Mouse (Mus musculus): ENCODE data around the gene Lamtor4. TPM values are rescaled to one million over a fixed set of nuclear protein-coding genes. Genes with fewer than 3 reads are reported as not detected.
A peak's percentile ranks its signal among the peaks of the same experiment; 100 is the strongest.

The Lamtor4 gene
- polyA plus RNA-seq, 1 experiment from 2014 or later, result 91.0 TPM

- no peaks in the 10 kb centered on the region for H3K4me1 ChIP-seq (replicated peaks; ENCODE audit: control insufficient read depth, insufficient read depth)
- H3K27ac ChIP-seq (replicated peaks), result no peak overlapping the region
- no peak overlapping the region for H3K4me2 ChIP-seq (replicated peaks; ENCODE audit: low read depth)
- H3K36me3 ChIP-seq (ENCODE audit: control insufficient read depth, insufficient read depth, low read length), result no peaks in the 10 kb centered on the region
- DNase-seq (ENCODE audit: low spot score) (no peak), ATAC-seq (ENCODE audit: low FRiP score, low TSS enrichment) (no peak)
- H3K9ac ChIP-seq (ENCODE audit: low read length), result no peak overlapping the region
- no peaks in the 10 kb centered on the region for H3K9me3 ChIP-seq (ENCODE audit: control insufficient read depth, low read length)
- TF ChIP-seq EP300 (optimal IDR thresholded peaks at IDR 0.05) (no peak), CTCF (IDR thresholded peaks at IDR 0.05; ENCODE audit: low read depth) (no peak)
- H3K4me3 ChIP-seq (ENCODE audit: low read depth, low read length), result no peak overlapping the region
- WGBS, result 45% methylated on average over 3 of the region's 3 CpGs
- no peaks in the 10 kb centered on the region for H3K27me3 ChIP-seq (ENCODE audit: control insufficient read depth, insufficient read depth, low read length)
These were observed 32.0 kb upstream of the Lamtor4 start for GRCm38 (mm10) chr5:138223287-138223686.

DNA sequence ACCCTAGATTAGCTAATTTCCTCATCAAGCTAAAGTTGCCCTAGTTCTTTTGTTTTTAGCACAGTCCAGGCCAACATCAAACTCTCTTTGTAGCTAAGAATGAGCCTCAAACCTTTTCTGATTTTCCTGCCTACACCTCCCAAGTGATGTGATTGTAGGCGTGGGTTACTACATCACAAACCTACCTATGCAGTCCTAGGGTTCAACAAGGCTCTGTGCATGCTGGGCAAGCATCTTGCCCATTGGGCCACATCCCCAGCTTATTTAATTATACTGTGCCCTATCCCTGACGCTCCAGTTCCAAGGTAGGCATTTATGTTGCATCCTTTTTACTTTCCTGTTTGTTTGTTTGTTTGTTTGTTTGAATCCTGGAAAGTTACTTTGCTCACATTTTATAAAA lies 29.6 kb upstream of the Lamtor4 start, which contains the start of gene Nxpe5:
Gene Nxpe5, plus strand, starts transcription at position 199 of the 400 bp plus-strand sequence.
- no peaks in the 10 kb centered on the region for H3K9me3 ChIP-seq (ENCODE audit: control insufficient read depth, low read length)
- ATAC-seq (ENCODE audit: low FRiP score, low TSS enrichment), result no peak
- DNase-seq (ENCODE audit: low spot score), result no peak
- no peak within 1 kb of the TSS for H3K4me3 ChIP-seq (ENCODE audit: low read depth, low read length)
- WGBS, result 43% methylated on average over 2 of the region's 2 CpGs
- H3K9ac ChIP-seq (ENCODE audit: low read length), result no peak within 1 kb of the TSS
- no peak within 1 kb of the TSS for H3K27ac ChIP-seq (replicated peaks)
- no peaks in the 10 kb centered on the region for H3K27me3 ChIP-seq (ENCODE audit: control insufficient read depth, insufficient read depth, low read length)
- TF ChIP-seq CTCF (IDR thresholded peaks at IDR 0.05; ENCODE audit: low read depth), result no peak
- no peaks in the 10 kb centered on the region for H3K4me1 ChIP-seq (replicated peaks; ENCODE audit: control insufficient read depth, insufficient read depth)
- H3K36me3 ChIP-seq (ENCODE audit: control insufficient read depth, insufficient read depth, low read length), result no peaks in the 10 kb centered on the region
- no peak within 1 kb of the TSS for H3K4me2 ChIP-seq (replicated peaks; ENCODE audit: low read depth)

- DNase-seq (ENCODE audit: low spot score) (no peak), ATAC-seq (ENCODE audit: low FRiP score, low TSS enrichment) (no peak)
- Histone ChIP-seq H3K9ac (ENCODE audit: low read length) (no peak overlapping the region), H3K9me3 (ENCODE audit: control insufficient read depth, low read length) (no peaks in the 10 kb centered on the region), H3K4me3 (ENCODE audit: low read depth, low read length) (no peak overlapping the region), H3K4me2 (replicated peaks; ENCODE audit: low read depth) (no peak overlapping the region), H3K27ac (replicated peaks) (no peak overlapping the region), H3K27me3 (ENCODE audit: control insufficient read depth, insufficient read depth, low read length) (no peaks in the 10 kb centered on the region), H3K4me1 (replicated peaks; ENCODE audit: control insufficient read depth, insufficient read depth) (no peaks in the 10 kb centered on the region), H3K36me3 (ENCODE audit: control insufficient read depth, insufficient read depth, low read length) (no peaks in the 10 kb centered on the region)
- no peak for TF ChIP-seq CTCF (IDR thresholded peaks at IDR 0.05; ENCODE audit: low read depth)
- TF ChIP-seq EP300 (optimal IDR thresholded peaks at IDR 0.05), result no peak
- 63% methylated on average over 4 of the region's 4 CpGs for WGBS
These were observed 28.8 kb upstream of the Lamtor4 start for GRCm38 (mm10) chr5:138226491-138226890.

GRCm38 (mm10) chr5:138227367-138227766 lies 27.9 kb upstream of the Lamtor4 start:
- TF ChIP-seq EP300 (optimal IDR thresholded peaks at IDR 0.05) (no peak), CTCF (IDR thresholded peaks at IDR 0.05; ENCODE audit: low read depth) (no peak)
- 60% methylated on average over 2 of the region's 2 CpGs for WGBS
- Histone ChIP-seq H3K36me3 (ENCODE audit: control insufficient read depth, insufficient read depth, low read length) (no peaks in the 10 kb centered on the region), H3K9me3 (ENCODE audit: control insufficient read depth, low read length) (no peaks in the 10 kb centered on the region), H3K4me3 (ENCODE audit: low read depth, low read length) (no peak overlapping the region), H3K27me3 (ENCODE audit: control insufficient read depth, insufficient read depth, low read length) (no peaks in the 10 kb centered on the region), H3K4me1 (replicated peaks; ENCODE audit: control insufficient read depth, insufficient read depth) (no peaks in the 10 kb centered on the region), H3K9ac (ENCODE audit: low read length) (no peak overlapping the region), H3K27ac (replicated peaks) (no peak overlapping the region), H3K4me2 (replicated peaks; ENCODE audit: low read depth) (no peak overlapping the region)
- DNase-seq (ENCODE audit: low spot score) (no peak), ATAC-seq (ENCODE audit: low FRiP score, low TSS enrichment) (no peak)

DNA sequence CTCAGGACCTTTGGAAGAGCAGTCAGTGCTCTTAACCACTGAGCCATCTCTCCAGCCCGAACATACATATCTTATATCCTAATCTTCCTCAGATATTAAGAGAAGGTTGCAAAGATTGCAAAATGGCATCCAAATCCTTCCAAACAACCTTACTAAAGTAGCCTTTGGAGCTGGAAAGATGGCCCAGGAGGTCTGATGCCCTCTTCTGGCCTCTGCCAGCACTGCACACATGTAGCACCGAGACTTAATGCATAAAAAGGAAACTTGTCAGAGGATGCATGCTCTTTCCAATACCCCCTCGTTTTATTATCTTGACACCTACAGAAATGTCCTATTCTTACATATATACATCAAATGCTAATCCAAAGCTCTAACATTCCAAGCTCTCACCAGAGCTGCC lies 27.3 kb upstream of the Lamtor4 start:
- Histone ChIP-seq H3K4me2 (replicated peaks; ENCODE audit: low read depth) (no peak overlapping the region), H3K27me3 (ENCODE audit: control insufficient read depth, insufficient read depth, low read length) (no peaks in the 10 kb centered on the region), H3K9me3 (ENCODE audit: control insufficient read depth, low read length) (no peaks in the 10 kb centered on the region), H3K27ac (replicated peaks) (no peak overlapping the region), H3K4me3 (ENCODE audit: low read depth, low read length) (no peak overlapping the region), H3K9ac (ENCODE audit: low read length) (no peak overlapping the region), H3K4me1 (replicated peaks; ENCODE audit: control insufficient read depth, insufficient read depth) (no peaks in the 10 kb centered on the region), H3K36me3 (ENCODE audit: control insufficient read depth, insufficient read depth, low read length) (no peaks in the 10 kb centered on the region)
- no peak for TF ChIP-seq EP300 (optimal IDR thresholded peaks at IDR 0.05)
- TF ChIP-seq CTCF (IDR thresholded peaks at IDR 0.05; ENCODE audit: low read depth), result peak; percentile 62
- peak; percentile 25 for DNase-seq (ENCODE audit: low spot score)
- ATAC-seq (ENCODE audit: low FRiP score, low TSS enrichment), result no peak
- 61% methylated on average over 3 of the region's 3 CpGs for WGBS

- DNase-seq (ENCODE audit: low spot score), result no peak
- 85% methylated on average over 3 of the region's 3 CpGs for WGBS
- no peak for ATAC-seq (ENCODE audit: low FRiP score, low TSS enrichment)
- no peak overlapping the region for H3K9ac ChIP-seq (ENCODE audit: low read length)
- no peak overlapping the region for H3K4me3 ChIP-seq (ENCODE audit: low read depth, low read length)
- H3K9me3 ChIP-seq (ENCODE audit: control insufficient read depth, low read length), result no peaks in the 10 kb centered on the region
- TF ChIP-seq EP300 (optimal IDR thresholded peaks at IDR 0.05) (no peak), CTCF (IDR thresholded peaks at IDR 0.05; ENCODE audit: low read depth) (no peak)
- H3K27ac ChIP-seq (replicated peaks), result no peak overlapping the region
- no peaks in the 10 kb centered on the region for H3K4me1 ChIP-seq (replicated peaks; ENCODE audit: control insufficient read depth, insufficient read depth)
- H3K4me2 ChIP-seq (replicated peaks; ENCODE audit: low read depth), result no peak overlapping the region
- no peaks in the 10 kb centered on the region for H3K36me3 ChIP-seq (ENCODE audit: control insufficient read depth, insufficient read depth, low read length)
- H3K27me3 ChIP-seq (ENCODE audit: control insufficient read depth, insufficient read depth, low read length), result no peaks in the 10 kb centered on the region
These were observed 25.8 kb upstream of the Lamtor4 start for GRCm38 (mm10) chr5:138229511-138229910.

All from stomach, postnatal 0 days (tissue).